Mouse (Mus musculus) urinary bladder, adult 2 months (tissue): ENCODE data around the gene Gm11273. TPM values are rescaled to one million over a fixed set of nuclear protein-coding genes. Genes with fewer than 3 reads are reported as not detected.
"Not testable (repeated sequence)": the region's sequence is repeated elsewhere in the genome, so short reads cannot be mapped to it uniquely, and the experiment has no call there.

Experiments used
- DNase-seq: peaks from one replicate; pipeline ENCODE4 v3.0.0; 2022; ENCODE audit warnings: low spot score
- polyA plus RNA-seq: library from polyadenylated mRNA; depleted of rRNA; stranded (reverse); fragments of >200 nt; gene quantifications from 2 replicates; pipeline ENCODE4 v1.2.3, GENCODE M21; 2012; rRNA removed

Gene Gm11273
- polyA plus RNA-seq: 21.2 and 21.6 TPM in 2 replicates

- not testable (repeated sequence) for DNase-seq
Observed at GRCm38 (mm10) chr13:21501182-21501581, at the start of gene Gm11273. Gene Gm11273 (minus strand): TSS chr13:21501418.

GRCm38 (mm10) chr13:21550416-21551110 lies 49.3 kb upstream of the Gm11273 start:
- no peak for DNase-seq

GRCm38 (mm10) chr13:21549487-21549886 lies 48.3 kb upstream of the Gm11273 start:
- DNase-seq: no peak

GRCm38 (mm10) chr13:21542708-21543107 lies 41.5 kb upstream of the Gm11273 start, which contains the start of gene Olfr1366:
Gene Olfr1366 (minus strand): TSS chr13:21542808.
- no peak for DNase-seq

- DNase-seq: peak; percentile 87
Observed at GRCm38 (mm10) chr13:21530781-21531201, 29.6 kb upstream of the Gm11273 start, which contains the start of gene Zkscan8. Gene Zkscan8 (minus strand): TSS chr13:21531120.

GRCm38 (mm10) chr13:21530136-21530535 lies 28.9 kb upstream of the Gm11273 start:
- no peak for DNase-seq

GRCm38 (mm10) chr13:21506221-21506649 lies 5.0 kb upstream of the Gm11273 start:
- DNase-seq: peak; percentile 58

- no peak for DNase-seq
Observed at GRCm38 (mm10) chr13:21502296-21502695, 1.1 kb upstream of the Gm11273 start.

GRCm38 (mm10) chr13:21495080-21495479 lies 6.1 kb downstream of the Gm11273 start, which contains the start of gene AK157302:
Gene AK157302 (plus strand): TSS chr13:21495223.
- no peak for DNase-seq

- DNase-seq: no peak
Observed at GRCm38 (mm10) chr13:21492847-21493246, 8.4 kb downstream of the Gm11273 start.

- no peak for DNase-seq
Observed at GRCm38 (mm10) chr13:21486881-21487280, 14.3 kb downstream of the Gm11273 start.

- DNase-seq: peak; percentile 32
Observed at GRCm38 (mm10) chr13:21478759-21479670, 22.2 kb downstream of the Gm11273 start, which contains the start of the genes Zkscan4 and Gm10065. Gene Zkscan4 (plus strand): TSS chr13:21478907. Gene Gm10065 (minus strand): TSS chr13:21479441.

GRCm38 (mm10) chr13:21472427-21472826 lies 28.8 kb downstream of the Gm11273 start:
- no peak for DNase-seq

GRCm38 (mm10) chr13:21469097-21469496 lies 32.1 kb downstream of the Gm11273 start:
- DNase-seq: no peak

GRCm38 (mm10) chr13:21468061-21469019 lies 32.9 kb downstream of the Gm11273 start, which contains the start of gene Nkapl:
Gene Nkapl (minus strand): TSS chr13:21468509.
- DNase-seq: peak; percentile 75

GRCm38 (mm10) chr13:21467336-21467735 lies 33.9 kb downstream of the Gm11273 start:
- no peak for DNase-seq

GRCm38 (mm10) chr13:21462516-21462915 lies 38.7 kb downstream of the Gm11273 start:
- not testable (repeated sequence) for DNase-seq

- no peak for DNase-seq
Observed at GRCm38 (mm10) chr13:21456347-21456746, 44.9 kb downstream of the Gm11273 start.

GRCm38 (mm10) chr13:21454133-21454532 lies 47.1 kb downstream of the Gm11273 start:
- DNase-seq: no peak

GRCm38 (mm10) chr13:21453449-21453848 lies 47.8 kb downstream of the Gm11273 start, which contains the start of gene Zscan26:
Gene Zscan26 (minus strand): TSS chr13:21453730.
- DNase-seq: peak; percentile 76

GRCm38 (mm10) chr13:21453042-21453441 lies 48.2 kb downstream of the Gm11273 start:
- DNase-seq: no peak
